Mouse (Mus musculus): ENCODE measurements around the gene Sgcd.

- TF ChIP-seq CTCF (IDR thresholded peaks at IDR 0.05; ENCODE audit: control insufficient read depth, insufficient read depth, insufficient replicate concordance, low read depth, low read length) (no peak), POLR2A (IDR thresholded peaks at IDR 0.05; ENCODE audit: control insufficient read depth, low read depth, low read length) (no peak)
Measured at GRCm38 (mm10) chr11:47695611-47696010, 293.2 kb downstream of the Sgcd start.

Data from testis, adult 2 months (tissue).